Mouse (Mus musculus) frontal cortex, postnatal 10 days (tissue): ENCODE measurements around the gene Neo1.
A peak's percentile ranks its signal among the peaks of the same experiment; 100 is the strongest.
"Not testable (repeated sequence)": the region's sequence is repeated elsewhere in the genome, so short reads cannot be mapped to it uniquely, and the experiment has no call there.

Experiments used
- DNase-seq, 2 experiments: peaks; one replicate each; pipeline ENCODE4 v3.0.0; 2022; ENCODE audit warnings: low spot score in 2 of 2, mixed read lengths in 1 of 2

Neo1 gene

DNA sequence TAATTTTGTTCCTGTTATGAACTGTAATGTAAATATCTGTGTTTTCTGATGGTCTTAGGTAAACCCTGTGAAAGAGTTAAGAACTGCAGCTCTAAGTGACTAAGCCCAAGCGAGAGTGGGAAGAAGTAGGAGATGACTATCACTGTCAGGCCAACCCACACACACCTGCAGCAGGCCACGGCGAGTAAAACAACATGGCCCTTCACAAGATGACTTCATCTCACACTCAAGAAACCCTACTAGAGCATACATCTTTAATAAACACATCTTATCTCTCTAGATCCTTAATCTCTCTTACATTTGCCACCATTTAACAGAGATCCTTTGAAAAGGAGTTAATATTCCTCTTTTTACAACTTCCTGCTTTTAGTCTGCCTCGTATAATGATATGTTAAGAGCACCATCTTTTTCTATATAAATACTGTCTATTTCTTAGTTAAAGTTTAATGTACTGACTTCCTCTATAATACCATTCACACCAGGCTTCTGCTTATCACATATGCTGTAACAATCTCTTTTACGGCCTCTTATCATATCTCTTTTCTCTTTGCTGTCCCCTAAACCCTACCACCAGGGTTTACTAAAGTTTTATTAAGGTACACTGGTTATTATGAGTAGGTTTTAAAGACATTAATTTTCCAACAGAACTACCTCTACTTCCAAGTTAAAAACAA lies 46.8 kb downstream of the Neo1 start:
- no peak for DNase-seq

DNA sequence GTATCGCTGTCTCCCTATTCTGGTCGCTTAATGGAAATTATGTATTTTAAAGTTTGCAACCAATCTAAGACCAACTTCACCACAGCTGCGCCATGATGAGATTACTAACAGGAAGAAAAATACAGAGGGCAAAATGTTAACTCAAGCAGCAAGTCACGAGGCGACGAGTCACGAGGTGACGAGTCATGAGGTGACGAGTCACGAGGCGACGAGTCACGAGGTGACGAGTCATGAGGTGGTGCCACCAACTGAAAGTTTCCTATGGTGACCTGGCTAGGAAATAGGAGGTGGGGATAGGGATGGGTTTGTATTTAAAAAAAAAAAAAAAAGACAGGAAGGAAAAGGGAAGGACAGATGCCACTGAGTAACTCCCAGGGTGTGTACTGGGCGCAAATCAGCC lies 57.2 kb downstream of the Neo1 start:
- DNase-seq: no peak

DNA sequence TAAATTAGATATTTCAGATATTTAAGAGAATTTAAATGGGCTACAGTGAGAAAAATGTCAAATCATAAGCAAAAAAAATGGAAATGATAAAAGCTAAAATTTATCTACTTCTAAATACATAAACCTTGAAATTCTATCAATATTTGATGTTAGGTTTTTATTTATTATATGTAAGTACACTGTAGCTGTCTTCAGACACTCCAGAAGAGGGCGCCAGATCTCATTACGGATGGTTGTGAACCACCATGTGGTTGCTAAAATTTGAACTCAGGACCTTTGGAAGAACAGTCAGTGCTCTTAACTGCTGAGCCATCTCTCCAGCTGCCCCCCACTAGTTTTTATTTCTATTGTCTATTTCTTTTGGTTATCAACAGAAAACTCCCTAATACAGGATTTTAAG lies 65.1 kb downstream of the Neo1 start:
- not testable (repeated sequence) for DNase-seq

DNA sequence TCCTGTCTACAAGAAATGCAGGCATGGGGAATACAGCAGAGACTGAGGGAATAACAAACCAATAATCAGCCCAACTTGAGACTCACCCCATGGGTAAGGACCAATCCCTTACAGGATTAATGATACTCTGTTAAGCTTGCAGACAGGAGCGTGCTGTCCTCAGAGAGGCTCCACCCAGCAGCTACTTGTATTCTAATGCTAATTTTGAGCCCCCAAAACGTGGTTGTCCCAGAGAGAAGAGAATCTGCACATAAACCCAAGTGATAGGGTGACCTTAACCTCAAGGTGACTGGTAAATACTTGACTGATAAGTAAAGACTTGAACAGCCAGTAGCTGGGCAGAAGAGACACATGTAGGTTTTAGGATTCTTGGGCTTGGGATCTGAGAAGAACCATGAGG lies 68.9 kb downstream of the Neo1 start:
- no peak for DNase-seq

DNA sequence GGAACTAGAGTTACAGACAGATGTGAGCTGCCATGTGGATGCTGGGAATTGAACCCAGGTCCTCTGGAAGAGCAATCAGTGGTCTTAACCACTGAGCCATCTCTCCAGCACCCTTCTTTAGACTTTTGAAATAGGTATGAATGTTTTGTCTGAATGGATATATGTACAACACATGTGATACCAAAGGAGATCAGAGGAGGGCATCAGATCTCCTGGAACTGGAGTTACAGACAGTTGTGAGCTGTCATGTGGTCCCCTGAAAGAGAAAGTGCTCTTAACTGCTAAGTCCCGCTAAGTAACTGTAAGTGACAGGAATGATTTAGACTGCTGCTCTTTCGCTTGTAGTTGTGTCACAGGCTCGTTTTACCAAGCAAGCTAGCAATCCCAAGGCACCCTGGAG lies 80.7 kb downstream of the Neo1 start:
- no peak for DNase-seq

DNA sequence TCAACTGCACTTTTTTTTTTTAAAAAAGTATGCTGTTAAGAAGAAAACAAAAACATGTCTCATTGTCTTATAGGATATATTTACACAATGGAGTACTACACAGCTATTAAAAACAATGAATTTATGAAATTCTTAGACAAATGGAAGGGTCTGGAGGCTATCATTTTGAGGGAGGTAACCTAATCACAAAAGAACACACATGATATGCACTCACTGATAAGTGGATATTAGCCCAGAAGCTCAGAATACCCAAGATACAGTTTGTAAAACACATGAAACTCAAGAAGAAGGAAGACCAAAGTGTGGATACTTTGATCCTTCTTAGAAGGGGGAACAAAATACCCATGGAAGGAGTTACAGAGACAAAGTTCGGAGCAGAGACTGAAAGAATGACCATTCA lies 90.3 kb downstream of the Neo1 start:
- DNase-seq: not testable (repeated sequence)

DNA sequence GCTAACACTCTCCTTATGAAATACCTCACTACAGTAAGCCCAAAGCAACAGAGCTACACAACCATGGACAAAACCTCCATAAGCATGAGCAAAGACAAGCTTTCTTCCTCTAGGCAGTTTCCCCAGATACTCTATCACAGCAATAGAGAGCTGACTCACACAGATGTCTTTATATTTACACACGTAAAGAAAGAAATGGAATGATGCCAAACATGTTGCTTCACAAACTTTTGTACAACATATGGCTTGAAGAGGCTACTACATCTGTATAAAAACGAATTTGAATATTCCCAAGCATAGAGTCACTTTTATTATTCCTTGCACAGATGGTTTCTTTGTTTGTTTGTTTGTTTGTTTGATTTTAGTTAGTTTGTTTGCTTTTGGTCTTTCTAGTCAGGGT lies 101.5 kb downstream of the Neo1 start:
- no peak for DNase-seq

DNA sequence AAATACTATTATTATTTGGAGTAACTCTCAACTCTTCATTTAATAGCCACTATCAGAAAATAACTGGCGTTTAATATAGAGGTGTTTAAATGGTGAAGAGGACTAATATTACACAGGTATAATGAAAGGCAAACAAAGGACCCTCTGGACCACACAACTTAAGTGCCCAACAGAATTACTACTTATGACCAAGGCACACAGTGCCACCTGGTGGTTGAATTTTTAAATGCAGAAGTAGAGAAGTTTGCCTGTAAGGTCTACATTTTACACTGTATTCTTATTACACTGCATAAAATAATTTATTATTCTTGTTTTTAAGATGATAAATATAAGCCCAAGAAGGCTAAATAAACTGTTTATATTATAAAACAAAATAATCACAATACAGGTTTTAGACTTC lies 108.1 kb downstream of the Neo1 start:
- DNase-seq: no peak

DNA sequence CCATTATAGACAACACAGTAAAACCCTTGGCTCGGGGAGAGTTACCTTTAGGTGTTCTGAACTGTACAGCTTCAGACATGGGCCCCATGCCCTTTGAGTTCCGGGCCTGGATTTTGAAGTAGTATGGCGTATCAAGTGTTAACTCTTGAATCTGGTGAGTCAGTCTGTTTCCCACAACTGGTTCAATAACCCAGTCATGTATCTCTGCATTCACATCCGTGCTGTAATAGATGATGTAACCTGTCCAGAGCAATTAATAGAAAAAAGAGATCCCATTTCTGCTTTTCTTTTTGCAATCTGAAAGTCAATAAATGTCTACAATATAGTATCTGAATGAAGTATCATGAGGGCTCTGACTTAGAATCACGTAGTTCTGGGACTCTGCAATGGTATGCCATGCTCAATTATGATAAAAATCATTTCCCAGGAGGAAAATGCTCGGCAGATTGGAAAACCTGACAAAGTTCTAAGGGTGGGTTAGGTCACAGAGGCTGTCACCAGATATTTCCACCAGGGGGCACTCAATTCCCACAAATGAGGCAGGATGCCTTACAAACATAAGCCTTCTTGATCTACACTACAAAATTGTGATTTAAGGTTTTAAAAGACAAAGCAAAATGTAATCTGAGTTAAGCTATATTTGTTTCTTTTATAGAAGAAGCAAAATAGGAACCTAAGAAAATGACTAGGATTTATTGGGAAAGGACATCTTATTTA lies 133.2 kb downstream of the Neo1 start:
- DNase-seq: peak in 1 of 2 experiments; percentile 34

DNA sequence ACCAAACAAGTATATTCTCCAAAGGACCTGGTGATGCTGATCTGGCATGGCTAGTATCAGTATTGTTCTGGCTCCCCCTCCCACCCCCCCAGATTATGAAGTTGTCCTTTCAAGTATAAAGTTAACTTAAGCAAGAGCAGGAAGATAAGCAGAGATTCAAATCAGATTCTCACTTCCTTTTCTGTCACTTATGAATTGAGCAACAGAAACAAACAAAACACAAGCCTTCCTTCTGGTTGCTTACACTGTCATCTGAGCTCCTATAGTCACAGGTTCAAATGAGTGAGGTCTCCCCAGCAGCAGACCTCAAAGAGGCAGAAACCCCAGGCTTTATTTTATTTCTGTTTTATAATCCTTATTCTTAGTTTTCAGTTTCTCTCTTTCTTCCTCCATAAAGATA lies 136.6 kb downstream of the Neo1 start:
- no peak for DNase-seq

DNA sequence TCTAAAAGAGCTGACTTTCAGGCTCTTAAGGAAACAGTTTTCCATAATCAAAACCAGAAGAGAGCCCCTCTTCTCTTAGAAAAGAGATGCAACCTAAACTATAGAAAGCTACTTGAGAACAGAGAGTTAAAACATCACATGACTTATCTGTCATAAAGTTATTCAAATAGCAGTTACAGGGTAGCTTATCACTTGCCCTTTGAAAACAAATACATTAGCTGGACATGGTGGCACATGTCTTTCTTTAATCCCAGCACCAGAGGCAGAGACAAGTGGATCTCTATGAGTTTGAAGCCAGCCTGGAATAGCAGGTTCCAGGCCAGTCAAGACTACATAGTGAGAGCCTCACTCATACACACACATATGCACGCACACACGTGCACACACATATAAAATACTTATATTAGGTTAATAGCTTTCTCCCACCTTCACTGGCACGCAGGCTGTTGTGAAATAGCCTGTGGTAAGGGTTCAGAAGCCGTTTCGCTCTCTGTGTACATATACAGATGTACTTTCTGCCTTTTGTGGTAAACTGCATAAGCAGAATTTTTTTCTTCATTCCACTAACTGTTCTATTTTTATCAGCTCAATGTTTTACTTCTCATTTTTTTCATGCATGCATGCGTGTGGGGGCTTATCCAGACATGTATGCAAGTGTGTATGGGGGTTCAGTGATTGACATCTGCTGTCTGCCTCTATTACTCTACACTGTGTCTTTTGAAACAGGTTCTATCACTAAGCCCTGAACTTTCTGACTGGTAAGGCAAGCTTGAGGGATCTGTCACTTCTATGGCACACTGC lies 144.2 kb downstream of the Neo1 start:
- DNase-seq: no peak

DNA sequence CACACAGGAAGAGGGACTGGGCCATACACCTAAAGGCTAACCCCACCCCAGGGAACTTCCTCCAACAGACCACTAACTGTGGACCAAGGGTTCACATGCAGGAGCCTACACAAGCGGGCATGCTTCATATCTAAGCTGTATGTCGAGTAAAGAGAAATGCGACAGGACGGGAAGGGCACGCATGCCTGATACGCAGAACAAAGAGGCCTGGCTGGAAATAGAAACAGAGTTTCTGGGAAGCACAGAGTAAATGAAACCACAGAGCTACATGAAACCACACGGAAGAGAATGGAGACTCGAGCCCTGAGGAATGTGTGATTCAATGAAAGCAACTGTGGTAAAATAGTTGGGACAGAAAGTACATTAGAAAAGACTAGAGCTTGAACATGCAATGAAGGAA lies 145.3 kb downstream of the Neo1 start:
- DNase-seq: no peak

DNA sequence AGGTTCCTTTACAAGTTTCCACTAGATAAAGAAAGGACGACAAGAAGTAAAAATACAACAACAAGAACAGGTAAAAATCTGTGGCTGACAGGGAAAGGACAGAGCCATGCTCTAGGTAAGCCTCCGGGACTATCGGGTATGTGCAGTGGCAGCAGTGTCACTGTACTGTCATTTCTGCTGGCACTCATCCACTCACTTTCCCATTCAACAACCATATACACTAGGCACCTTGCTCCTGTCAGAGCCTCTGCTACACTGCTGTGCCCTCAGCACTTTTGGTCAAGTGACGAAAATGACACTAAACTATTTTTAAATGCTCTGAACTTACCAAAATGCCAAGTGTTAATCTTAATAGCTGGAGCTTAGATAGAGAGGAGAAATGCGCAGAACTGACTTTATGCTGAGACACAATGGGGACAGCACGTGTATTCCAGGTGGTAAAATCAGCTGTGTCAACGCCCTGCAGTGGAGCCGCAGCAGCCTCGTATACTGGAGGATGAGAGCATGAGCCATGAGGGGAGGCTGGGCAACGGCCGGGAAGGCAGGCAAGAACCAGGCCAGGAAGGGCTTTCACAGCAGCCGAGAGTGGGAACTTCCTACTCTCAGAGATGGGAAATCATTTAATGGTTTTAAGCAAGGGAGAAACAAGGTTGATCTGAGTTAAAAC lies 146.3 kb downstream of the Neo1 start:
- DNase-seq: no peak

DNA sequence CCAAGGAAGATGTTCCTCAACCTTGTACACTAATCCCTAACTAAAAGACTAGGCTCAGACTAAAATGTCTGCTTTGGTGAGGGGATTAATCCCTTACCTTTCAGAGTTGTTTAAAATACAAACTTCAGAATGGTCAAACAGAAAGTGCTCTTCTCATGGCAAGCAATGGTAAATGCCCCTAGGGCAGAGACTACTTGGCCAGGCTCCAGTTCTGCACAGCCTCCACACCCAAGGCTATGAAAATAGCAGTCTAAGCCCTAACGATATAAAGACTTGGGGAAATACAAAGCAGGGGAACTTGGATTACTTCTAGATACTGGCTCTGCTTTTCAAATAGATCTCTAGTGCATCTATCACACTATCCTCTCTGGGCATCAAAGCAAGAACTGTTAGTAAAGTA lies 153.6 kb downstream of the Neo1 start:
- no peak for DNase-seq

DNA sequence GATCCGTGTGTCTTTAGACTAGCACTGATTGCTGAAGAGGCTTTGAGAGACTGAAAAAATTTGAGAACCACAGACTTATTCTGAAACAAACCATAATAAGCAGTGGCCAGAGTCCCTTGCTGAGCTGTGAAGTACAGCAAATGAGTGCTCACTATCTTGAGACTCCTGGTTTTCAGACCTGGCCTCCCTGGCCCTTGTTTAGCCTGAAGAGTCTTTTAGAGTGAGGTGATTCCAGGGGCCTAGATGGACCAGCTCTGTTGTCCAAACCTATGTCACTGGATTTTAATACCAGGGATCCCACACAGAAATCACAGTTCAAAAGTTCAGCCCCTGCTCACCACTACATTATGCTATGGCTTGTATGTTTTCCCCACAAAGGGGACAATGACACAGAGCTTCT lies 156.4 kb downstream of the Neo1 start:
- DNase-seq: no peak

DNA sequence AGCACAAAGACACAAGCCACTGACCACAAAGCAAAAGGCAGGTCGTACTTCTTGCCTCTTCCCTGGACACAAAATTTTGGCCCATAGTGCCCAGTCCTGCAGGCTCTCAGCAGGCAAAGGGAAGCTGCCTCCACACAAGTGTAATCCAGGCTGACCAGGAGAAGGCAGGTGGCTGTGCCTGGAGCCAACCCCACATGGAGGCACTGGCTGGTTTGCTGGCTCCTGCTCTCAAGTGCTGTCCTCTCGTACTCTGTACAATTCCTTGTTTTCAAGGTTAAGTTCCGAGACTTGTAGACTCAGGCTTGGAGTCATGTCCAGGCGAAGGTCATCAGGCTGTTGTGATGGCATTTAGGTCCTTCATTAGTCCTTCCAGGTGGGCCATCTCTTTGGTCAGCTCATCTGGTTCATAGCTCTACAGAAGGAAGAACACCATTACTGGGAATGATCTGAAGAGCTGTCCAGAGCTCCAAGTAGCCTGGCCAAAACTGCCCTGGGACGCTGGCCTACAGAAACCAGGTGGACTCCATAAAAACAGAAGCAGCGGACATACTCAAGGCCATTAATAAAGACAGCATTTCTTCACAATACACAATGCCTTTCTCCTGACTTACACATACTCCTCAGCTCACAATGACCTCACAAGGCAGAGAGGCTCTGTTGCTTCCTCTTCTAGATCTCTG lies 159.2 kb downstream of the Neo1 start:
- no peak for DNase-seq

DNA sequence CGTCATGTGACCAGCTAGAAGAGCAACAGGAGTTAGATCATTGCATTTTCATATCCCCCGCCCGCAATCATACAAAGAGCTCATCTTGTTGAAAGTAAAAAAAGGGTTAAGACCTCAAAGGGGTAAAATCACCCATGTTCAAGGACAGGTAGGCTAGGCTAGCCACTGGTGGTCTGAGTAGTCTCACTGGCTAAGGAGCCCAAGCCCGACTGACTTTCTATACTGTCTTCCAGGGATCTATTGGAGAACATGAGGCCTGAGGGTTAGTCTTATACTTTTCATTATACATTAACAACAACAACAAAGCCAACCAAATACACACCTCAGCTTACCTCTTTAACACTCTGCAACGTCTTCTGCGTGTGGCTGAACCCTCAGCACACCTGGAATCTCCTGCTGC lies 160.8 kb downstream of the Neo1 start:
- no peak for DNase-seq

DNA sequence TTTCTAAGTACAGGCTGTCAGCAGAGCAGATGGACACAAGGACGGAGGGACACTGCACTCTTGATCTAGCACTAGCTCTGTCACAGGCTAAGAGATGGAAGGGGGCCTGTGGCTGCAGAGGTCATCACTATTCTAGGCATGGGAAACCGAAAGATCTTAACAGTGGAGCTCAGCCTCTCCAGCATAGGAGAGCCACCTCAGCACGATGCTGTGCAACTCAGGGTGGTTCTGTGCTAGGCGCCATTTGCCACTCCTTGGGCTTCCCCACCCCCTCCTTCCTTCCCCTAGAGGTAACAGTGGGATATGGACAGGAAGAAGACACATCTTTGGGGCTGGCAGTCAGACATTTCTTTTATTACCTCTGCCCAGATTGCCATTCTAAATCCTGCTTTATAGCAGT lies 161.9 kb downstream of the Neo1 start:
- DNase-seq: no peak

DNA sequence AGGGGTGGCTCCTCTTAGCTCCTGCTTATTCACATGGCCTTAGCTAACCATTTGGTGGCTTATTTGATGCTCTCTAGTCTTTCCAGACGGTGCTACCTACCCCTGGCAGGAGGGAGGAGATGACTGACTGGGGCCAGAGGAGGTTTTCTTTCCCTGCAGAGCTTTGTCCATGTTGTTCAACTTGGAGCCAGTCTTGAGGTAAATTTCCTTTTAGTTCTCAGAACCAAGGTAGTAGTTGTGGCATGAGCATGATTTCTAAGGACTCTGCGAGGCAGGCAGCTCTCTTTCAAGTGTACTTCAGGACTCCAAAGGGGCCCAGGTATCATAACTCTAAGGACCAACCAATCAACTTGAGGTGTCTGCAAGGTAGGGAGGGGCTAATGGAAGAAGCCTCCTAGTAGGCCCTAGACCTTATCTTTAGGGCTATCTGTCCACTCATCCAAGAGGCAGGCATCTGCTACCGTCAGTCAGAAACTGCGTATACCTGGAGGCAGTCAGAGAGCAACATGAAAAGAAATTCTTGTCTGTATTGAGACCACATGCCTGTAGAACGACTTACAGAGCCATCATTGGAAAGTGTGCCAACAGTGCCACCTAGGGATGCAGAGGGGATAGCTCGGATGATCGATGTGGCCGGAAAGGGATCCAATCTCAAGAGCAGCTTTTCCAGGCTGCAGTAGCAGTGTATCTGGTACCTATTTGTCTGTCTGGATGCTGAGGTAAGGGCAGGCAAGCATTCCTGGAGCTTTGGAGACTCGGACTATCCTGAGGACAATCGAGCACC lies 162.5 kb downstream of the Neo1 start:
- peak in 1 of 2 experiments; percentile 64 for DNase-seq

DNA sequence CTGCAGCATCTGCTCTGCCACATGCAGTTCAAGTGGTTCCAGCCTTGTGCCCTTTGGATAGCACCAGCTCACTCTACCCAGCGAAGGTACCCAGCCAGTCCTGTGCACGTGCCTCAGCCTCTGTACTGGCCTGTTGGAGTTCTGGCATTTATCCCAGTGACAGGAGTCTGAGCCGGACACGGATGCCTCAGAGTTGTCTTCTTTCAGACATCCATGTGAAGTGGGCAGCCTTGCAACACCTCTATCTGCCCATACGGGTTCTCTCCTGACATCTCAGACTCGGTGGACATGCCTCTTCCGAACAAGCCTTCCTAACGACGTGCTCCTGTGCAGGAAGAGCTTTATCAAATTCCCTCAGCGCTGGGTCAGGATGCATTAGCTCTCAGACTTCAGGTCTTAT lies 165.1 kb downstream of the Neo1 start:
- no peak for DNase-seq

DNA sequence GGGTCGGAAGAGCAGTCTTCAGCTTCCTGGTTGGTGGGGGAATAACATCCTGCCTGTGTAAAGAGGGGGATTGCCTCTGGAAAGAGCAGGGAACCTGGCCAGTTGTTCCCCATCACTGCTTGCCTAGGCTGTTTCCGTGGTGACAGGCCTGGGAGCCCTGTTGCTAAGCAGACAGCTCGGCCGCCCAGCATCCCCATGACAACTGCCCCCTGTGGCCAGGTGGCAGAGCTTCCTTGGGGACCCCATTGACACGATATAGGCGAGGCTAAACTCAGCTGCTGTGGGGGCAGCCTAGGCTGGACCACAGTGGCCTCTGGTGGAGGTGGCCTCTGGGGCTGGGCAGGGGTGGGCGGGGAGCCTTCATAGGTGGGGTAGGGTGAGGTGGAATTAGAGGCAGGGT lies 172.4 kb downstream of the Neo1 start:
- no peak for DNase-seq
